Mouse (Mus musculus) heart, embryonic 13.5 days (tissue): ENCODE measurements around the gene Cabin1. TPM values are rescaled to one million over a fixed set of nuclear protein-coding genes. Genes with fewer than 3 reads are reported as not detected.
"Not testable (repeated sequence)": the region's sequence is repeated elsewhere in the genome, so short reads cannot be mapped to it uniquely, and the experiment has no call there.

Experiments
- ATAC-seq: fragments of 200-750 bp; cut with Nextera tagmentation; 2 replicates; pipeline ENCODE4 v1.8.0; 2017; ENCODE audit warnings: moderate TSS enrichment; ENCODE audit not compliant: insufficient number of reproducible peaks, low FRiP score, low TSS enrichment; ENCODE audit errors: extremely low read depth
- H3K27ac ChIP-seq: fragments of 300-500 bp; sonication (generic); replicated peaks from 2 replicates; pipeline ENCODE4 v1.5.1; 2015; ENCODE audit warnings: moderate library complexity, mild to moderate bottlenecking, inconsistent platforms
- H3K27me3 ChIP-seq: fragments of 300-500 bp; sonication (generic); replicated peaks from 2 replicates; pipeline ENCODE4 v1.6.1; 2015; ENCODE audit warnings: mild to moderate bottlenecking, inconsistent platforms
- H3K36me3 ChIP-seq: fragments of 300-500 bp; sonication (generic); 2 replicates; pipeline ENCODE4 v1.6.1; 2015; ENCODE audit warnings: mild to moderate bottlenecking, inconsistent platforms
- H3K4me1 ChIP-seq: fragments of 300-500 bp; sonication (generic); 2 replicates; pipeline ENCODE4 v1.6.1; 2015; ENCODE audit warnings: inconsistent platforms
- H3K4me2 ChIP-seq: fragments of 300-500 bp; sonication (generic); 2 replicates; pipeline ENCODE4 v1.6.1; 2015; ENCODE audit warnings: inconsistent platforms, mild to moderate bottlenecking, moderate library complexity
- H3K4me3 ChIP-seq: fragments of 300-500 bp; sonication (generic); 2 replicates; pipeline ENCODE4 v1.5.1; 2015; ENCODE audit warnings: moderate library complexity, mild to moderate bottlenecking, inconsistent platforms
- H3K9ac ChIP-seq: fragments of 300-500 bp; sonication (generic); 2 replicates; pipeline ENCODE4 v1.6.1; 2015; ENCODE audit warnings: inconsistent platforms, mild to moderate bottlenecking, moderate library complexity
- H3K9me3 ChIP-seq: fragments of 300-500 bp; sonication (generic); 2 replicates; pipeline ENCODE4 v1.6.1; 2016; ENCODE audit warnings: inconsistent platforms
- WGBS: fragments of 180-500 bp; shearing (Covaris S2); methylation state at CpG from one replicate; pipeline ENCODE4 v1.1.7; 2015; ENCODE audit warnings: mixed read lengths; 5-methylcytosine and 5-hydroxymethylcytosine counted together
- polyA plus RNA-seq: library from polyadenylated mRNA; unstranded; fragments of >200 nt; fragmentation: Nextera tagmentation; extraction: Ambion mirVana; gene quantifications from 2 replicates; pipeline ENCODE4 v1.2.1, GENCODE M21; 2015

The Cabin1 gene
- polyA plus RNA-seq, 1 experiment from 2014 or later: 24.3 TPM

- WGBS: 65% methylated on average over 1 of the region's 1 CpGs
- Histone ChIP-seq H3K9ac (no peak overlapping the region), H3K9me3 (no peaks in the 10 kb centered on the region), H3K4me3 (no peak overlapping the region), H3K4me1 (peaks cover 6% of the 10 kb centered on the region), H3K27me3 (peaks cover 14% of the 10 kb centered on the region), H3K4me2 (no peak overlapping the region), H3K36me3 (no peaks in the 10 kb centered on the region), H3K27ac (no peak overlapping the region)
- ATAC-seq: no peak
Observed at GRCm38 (mm10) chr10:75785442-75785841, 21.3 kb upstream of the Cabin1 start.

DNA sequence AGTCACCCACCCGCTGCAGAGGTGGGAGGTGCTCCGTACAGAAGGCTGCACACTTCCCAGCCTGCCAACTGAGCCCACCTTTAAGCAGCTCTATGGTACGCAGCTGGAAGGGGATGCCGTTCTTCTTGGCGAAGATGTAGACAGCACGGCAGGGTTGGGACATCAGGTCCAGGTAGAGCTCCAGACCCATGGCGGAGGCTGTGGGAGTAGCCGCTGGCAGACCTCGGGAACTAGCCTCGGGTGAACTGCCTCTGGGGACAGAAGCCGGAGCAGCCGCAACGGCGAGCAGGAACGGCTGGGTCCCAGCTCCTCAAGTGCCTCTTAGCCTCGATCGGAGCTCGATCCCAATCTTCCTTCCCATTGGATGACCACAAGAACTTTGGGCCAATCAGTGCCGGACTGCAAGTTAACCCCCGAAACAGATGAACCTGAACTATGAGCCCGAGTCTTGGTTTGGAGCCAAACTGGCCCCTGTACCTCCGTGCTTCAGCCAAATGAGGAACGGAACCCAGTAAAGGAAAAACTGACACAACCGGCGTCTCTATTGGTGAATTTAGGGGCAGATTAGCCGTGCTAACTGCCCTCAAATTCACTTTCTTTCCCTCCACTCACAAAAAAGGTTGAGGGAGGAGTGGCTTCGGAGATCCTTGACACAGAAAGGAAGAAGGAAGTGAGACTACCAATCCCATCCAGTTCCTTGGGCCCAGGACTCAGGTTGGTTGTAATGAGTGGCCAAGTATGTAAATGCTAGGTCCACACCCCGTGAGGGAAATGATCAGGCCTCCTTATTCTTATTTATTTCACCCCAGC is 16.8 kb upstream of the Cabin1 start, which contains the start of the genes Gm20441 and Gstt3:
TSS of gene Gm20441 (minus strand) at position 186 of the 810 bp plus-strand sequence.
TSS of gene Gstt3 (minus strand) at position 646 of the 810 bp plus-strand sequence.
- H3K27me3 ChIP-seq: peaks cover 38% of the 10 kb centered on the region
- under 1% methylated on average over 28 of the region's 28 CpGs for WGBS
- no peaks in the 10 kb centered on the region for H3K36me3 ChIP-seq
- H3K9me3 ChIP-seq: peaks cover 3% of the 10 kb centered on the region; the same call in 1 of the 2 replicates
- H3K4me2 ChIP-seq: peak within 1 kb of the TSS; percentile 94
- peak within 1 kb of the TSS; percentile 57 for H3K4me3 ChIP-seq
- ATAC-seq: peak; percentile 19; the same call in 1 of the 2 replicates
- H3K4me1 ChIP-seq: peaks cover 9% of the 10 kb centered on the region
- peak within 1 kb of the TSS; percentile 79 for H3K9ac ChIP-seq
- H3K27ac ChIP-seq: no peak within 1 kb of the TSS

GRCm38 (mm10) chr10:75779206-75780174 is 15.3 kb upstream of the Cabin1 start:
- peaks cover 3% of the 10 kb centered on the region; the same call in 1 of the 2 replicates for H3K9me3 ChIP-seq
- 34% methylated on average over 15 of the region's 15 CpGs for WGBS
- H3K4me1 ChIP-seq: peaks cover 9% of the 10 kb centered on the region
- H3K9ac ChIP-seq: no peak overlapping the region
- H3K27ac ChIP-seq: no peak overlapping the region
- no peaks in the 10 kb centered on the region for H3K36me3 ChIP-seq
- no peak for ATAC-seq
- peaks cover 42% of the 10 kb centered on the region for H3K27me3 ChIP-seq
- peak overlapping the region; percentile 94 for H3K4me2 ChIP-seq
- H3K4me3 ChIP-seq: peak overlapping the region; percentile 57; the same call in 1 of the 2 replicates

- 56% methylated on average over 2 of the region's 2 CpGs for whole genome bisulfite sequencing
- no peak for ATAC-seq
Observed at GRCm38 (mm10) chr10:75777885-75778284, 13.7 kb upstream of the Cabin1 start.

GRCm38 (mm10) chr10:75776562-75776961 is 12.4 kb upstream of the Cabin1 start:
- Histone ChIP-seq H3K27ac (no peak overlapping the region), H3K4me2 (no peak overlapping the region), H3K9ac (no peak overlapping the region), H3K4me3 (no peak overlapping the region), H3K36me3 (no peaks in the 10 kb centered on the region), H3K27me3 (peaks cover 34% of the 10 kb centered on the region), H3K4me1 (peaks cover 24% of the 10 kb centered on the region), H3K9me3 (peaks cover 3% of the 10 kb centered on the region; the same call in 1 of the 2 replicates)
- no peak for ATAC-seq
- WGBS: 75% methylated on average over 6 of the region's 6 CpGs

More at GRCm38 (mm10) chr10:75777885-75778284, 13.7 kb upstream of the Cabin1 start:
- Histone ChIP-seq H3K4me1 (peaks cover 14% of the 10 kb centered on the region), H3K36me3 (no peaks in the 10 kb centered on the region), H3K4me3 (no peak overlapping the region), H3K9me3 (peaks cover 3% of the 10 kb centered on the region; the same call in 1 of the 2 replicates), H3K27ac (no peak overlapping the region), H3K9ac (no peak overlapping the region), H3K27me3 (peaks cover 38% of the 10 kb centered on the region), H3K4me2 (no peak overlapping the region)

DNA sequence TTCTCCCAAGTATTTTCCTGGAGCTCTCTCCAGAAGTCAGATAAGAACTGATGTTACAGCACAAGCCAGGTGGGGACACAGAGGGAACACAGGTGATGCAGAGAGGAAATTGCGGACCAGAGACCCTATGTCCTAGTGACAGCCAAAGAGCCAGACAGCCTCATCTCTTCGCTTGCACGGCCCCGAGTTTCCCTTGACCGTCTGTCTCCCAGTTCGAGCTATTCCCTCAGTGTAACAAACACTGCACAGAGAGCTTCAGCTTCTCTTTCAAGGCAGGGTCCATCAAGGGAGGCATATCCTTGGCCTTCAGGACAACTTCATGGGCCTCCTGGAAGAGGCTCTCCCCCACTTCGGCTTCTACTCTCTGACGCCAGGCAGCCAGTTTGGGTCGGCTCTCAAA is 10.4 kb upstream of the Cabin1 start:
- no peaks in the 10 kb centered on the region for H3K36me3 ChIP-seq
- H3K9ac ChIP-seq: no peak overlapping the region
- WGBS: 80% methylated on average over 9 of the region's 9 CpGs
- H3K4me3 ChIP-seq: no peak overlapping the region
- no peak for ATAC-seq
- peaks cover 19% of the 10 kb centered on the region for H3K27me3 ChIP-seq
- no peak overlapping the region for H3K27ac ChIP-seq
- H3K4me1 ChIP-seq: peaks cover 15% of the 10 kb centered on the region
- peaks cover 3% of the 10 kb centered on the region; the same call in 1 of the 2 replicates for H3K9me3 ChIP-seq
- no peak overlapping the region for H3K4me2 ChIP-seq

GRCm38 (mm10) chr10:75774102-75774501 is 10.0 kb upstream of the Cabin1 start:
- no peak overlapping the region for H3K27ac ChIP-seq
- WGBS: 86% methylated on average over 5 of the region's 5 CpGs
- no peak overlapping the region for H3K4me3 ChIP-seq
- peaks cover 15% of the 10 kb centered on the region for H3K4me1 ChIP-seq
- peaks cover 3% of the 10 kb centered on the region; the same call in 1 of the 2 replicates for H3K9me3 ChIP-seq
- peaks cover 14% of the 10 kb centered on the region for H3K27me3 ChIP-seq
- H3K9ac ChIP-seq: no peak overlapping the region
- H3K36me3 ChIP-seq: no peaks in the 10 kb centered on the region
- ATAC-seq: no peak
- no peak overlapping the region for H3K4me2 ChIP-seq

DNA sequence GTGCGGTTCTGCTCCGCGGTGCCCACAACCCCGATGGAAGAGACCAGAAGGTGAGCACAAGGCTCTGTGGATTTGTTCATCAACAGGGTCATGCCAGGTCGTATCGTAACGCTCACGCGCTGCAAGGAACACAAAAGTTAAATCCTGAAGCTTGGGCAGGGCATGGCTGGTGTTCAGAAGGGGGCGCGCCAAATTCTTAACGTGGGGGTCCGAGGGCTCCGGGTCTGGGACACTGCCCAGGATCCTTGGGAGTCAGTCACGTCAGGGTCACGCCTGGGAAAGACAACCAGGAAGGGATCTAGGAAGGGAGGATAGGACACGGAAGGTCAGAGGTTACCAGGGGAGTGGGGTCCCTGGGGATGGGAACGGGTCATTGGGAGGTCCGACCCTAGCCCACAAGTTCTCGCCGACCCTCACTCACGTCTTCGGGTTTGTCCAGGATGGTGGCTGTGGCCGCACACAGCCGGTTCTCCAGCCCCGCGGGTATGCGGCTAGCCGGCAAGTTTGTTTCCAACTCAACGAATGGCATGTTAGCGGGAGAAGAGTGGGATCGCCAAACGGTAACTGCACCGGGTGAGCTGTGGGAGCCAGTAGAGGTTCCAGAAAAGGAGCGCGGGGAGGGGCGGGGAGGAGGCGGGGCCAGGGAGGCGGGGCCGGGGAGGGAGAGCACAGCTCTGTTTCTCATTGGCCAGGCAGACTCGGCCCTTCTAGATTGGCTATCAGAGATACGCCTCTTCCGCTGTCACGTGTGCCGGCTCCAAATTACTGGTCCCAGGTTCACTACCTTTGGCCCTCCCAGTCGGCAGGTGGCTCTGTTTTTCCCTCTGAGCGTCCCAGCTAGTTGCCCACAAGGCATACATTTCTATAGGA is 8.9 kb upstream of the Cabin1 start, which contains the start of gene Ddt:
TSS of gene Ddt (minus strand) at position 620 of the 870 bp plus-strand sequence.
- peak; percentile 92 for ATAC-seq
- Histone ChIP-seq H3K27me3 (peaks cover 6% of the 10 kb centered on the region), H3K27ac (no peak within 1 kb of the TSS), H3K4me1 (peaks cover 15% of the 10 kb centered on the region), H3K9ac (peak within 1 kb of the TSS; percentile 85), H3K4me3 (peak within 1 kb of the TSS; percentile 77), H3K36me3 (no peaks in the 10 kb centered on the region), H3K4me2 (peak within 1 kb of the TSS; percentile 100), H3K9me3 (no peaks in the 10 kb centered on the region)
- WGBS: under 1% methylated on average over 45 of the region's 47 CpGs

GRCm38 (mm10) chr10:75767756-75768155 is 3.6 kb upstream of the Cabin1 start:
- H3K4me1 ChIP-seq: peaks cover 20% of the 10 kb centered on the region
- H3K4me3 ChIP-seq, H3K27ac ChIP-seq, H3K36me3 ChIP-seq, H3K27me3 ChIP-seq, H3K9ac ChIP-seq, ATAC-seq, H3K9me3 ChIP-seq, H3K4me2 ChIP-seq: not testable (repeated sequence)
- WGBS: 38% methylated on average over 5 of the region's 5 CpGs

DNA sequence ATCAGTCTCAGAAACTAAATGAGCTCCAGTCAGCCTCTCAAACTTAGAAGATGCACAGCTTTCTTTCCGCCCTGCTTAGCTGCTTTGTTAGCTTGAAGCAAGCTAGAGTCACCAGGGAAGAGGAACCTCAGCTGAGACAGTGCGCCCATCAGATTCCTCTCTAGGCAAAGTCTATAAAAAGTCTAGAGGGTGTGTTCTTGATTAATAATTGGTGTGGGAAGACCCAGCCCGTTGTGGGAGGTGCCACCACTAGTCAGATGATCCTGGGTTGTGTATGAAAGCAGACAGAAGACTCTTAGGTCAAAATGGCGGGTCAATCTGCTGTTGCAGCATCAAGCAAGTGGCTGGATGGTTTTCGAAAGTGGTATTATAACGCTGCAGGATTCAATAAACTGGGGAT is 2.7 kb upstream of the Cabin1 start:
- Histone ChIP-seq H3K36me3 (peaks cover under 1% of the 10 kb centered on the region; the same call in 1 of the 2 replicates), H3K4me1 (peaks cover 15% of the 10 kb centered on the region), H3K9me3 (no peaks in the 10 kb centered on the region), H3K27me3 (no peaks in the 10 kb centered on the region; the same call in 1 of the 2 replicates), H3K27ac (no peak overlapping the region), H3K4me2 (no peak overlapping the region), H3K9ac (no peak overlapping the region), H3K4me3 (no peak overlapping the region)
- WGBS: 81% methylated on average over 6 of the region's 6 CpGs
- ATAC-seq: no peak
